Mouse (Mus musculus): ENCODE data around the gene Sec14l3. TPM values are rescaled to one million over a fixed set of nuclear protein-coding genes. Genes with fewer than 3 reads are reported as not detected.

The Sec14l3 gene
- polyA plus RNA-seq, 1 experiment = not detected

- TF ChIP-seq MYOD1 (IDR thresholded peaks at IDR 0.05; ENCODE audit: control insufficient read depth, insufficient read length, low read depth) (no peak), MAX (IDR thresholded peaks at IDR 0.05) (peak; percentile 66), USF1 (IDR thresholded peaks at IDR 0.05; ENCODE audit: low read depth) (no peak), CTCF (IDR thresholded peaks at IDR 0.05; ENCODE audit: control insufficient read depth, insufficient read depth, insufficient read length) (peak; percentile 47)
- Histone ChIP-seq H3K79me2 (ENCODE audit: control insufficient read depth, insufficient read depth) (no peaks in the 10 kb centered on the region), H3K4me3 (ENCODE audit: insufficient read depth, poor library complexity, severe bottlenecking) (no peak overlapping the region), H3ac (ENCODE audit: control insufficient read depth, insufficient read length, low read depth) (no peak overlapping the region), H3K36me3 (ENCODE audit: control insufficient read depth, insufficient read depth) (no peaks in the 10 kb centered on the region), H3K27me3 (ENCODE audit: control insufficient read depth, insufficient read depth, insufficient read length) (peaks cover 3% of the 10 kb centered on the region), H3K79me3 (ENCODE audit: low read depth) (no peaks in the 10 kb centered on the region)
These were observed 18.9 kb downstream of the Sec14l3 start for GRCm38 (mm10) chr11:4083316-4084078.

- Histone ChIP-seq H3K36me3 (ENCODE audit: control insufficient read depth, insufficient read depth) (no peaks in the 10 kb centered on the region), H3K27me3 (ENCODE audit: control insufficient read depth, insufficient read depth, insufficient read length) (no peaks in the 10 kb centered on the region), H3K79me3 (ENCODE audit: low read depth) (no peaks in the 10 kb centered on the region), H3K4me3 (ENCODE audit: insufficient read depth, poor library complexity, severe bottlenecking) (no peak overlapping the region), H3ac (ENCODE audit: control insufficient read depth, insufficient read length, low read depth) (no peak overlapping the region), H3K79me2 (ENCODE audit: control insufficient read depth, insufficient read depth) (no peaks in the 10 kb centered on the region)
- no peak for TF ChIP-seq MAX (IDR thresholded peaks at IDR 0.05)
- no peak for TF ChIP-seq CTCF (IDR thresholded peaks at IDR 0.05; ENCODE audit: control insufficient read depth, insufficient read depth, insufficient read length)
These were observed 21.6 kb downstream of the Sec14l3 start for GRCm38 (mm10) chr11:4086246-4086645.

GRCm38 (mm10) chr11:4087267-4087666 lies 22.6 kb downstream of the Sec14l3 start:
- no peak for TF ChIP-seq CEBPB (IDR thresholded peaks at IDR 0.05; ENCODE audit: low read depth)
- TF ChIP-seq MYOD1 (IDR thresholded peaks at IDR 0.05; ENCODE audit: control insufficient read depth, insufficient read length, low read depth) = no peak
- TF ChIP-seq USF1 (IDR thresholded peaks at IDR 0.05; ENCODE audit: low read depth) = no peak
- TF ChIP-seq MYOG (IDR thresholded peaks at IDR 0.05; ENCODE audit: control insufficient read depth, extremely low read depth, insufficient read length) = no peak
- TF ChIP-seq CTCF (IDR thresholded peaks at IDR 0.05; ENCODE audit: control insufficient read depth, insufficient read depth, insufficient read length) = no peak
- no peak for TF ChIP-seq MAX (IDR thresholded peaks at IDR 0.05)
- TF ChIP-seq FOSL1 (IDR thresholded peaks at IDR 0.05; ENCODE audit: insufficient read depth, low read length, poor library complexity, severe bottlenecking) = no peak

GRCm38 (mm10) chr11:4093459-4094377 lies 29.1 kb downstream of the Sec14l3 start:
- Histone ChIP-seq H3ac (ENCODE audit: control insufficient read depth, insufficient read length, low read depth) (no peak overlapping the region), H3K79me3 (ENCODE audit: low read depth) (no peaks in the 10 kb centered on the region), H3K4me3 (ENCODE audit: insufficient read depth, poor library complexity, severe bottlenecking) (no peak overlapping the region), H3K36me3 (ENCODE audit: control insufficient read depth, insufficient read depth) (no peaks in the 10 kb centered on the region), H3K79me2 (ENCODE audit: control insufficient read depth, insufficient read depth) (no peaks in the 10 kb centered on the region), H3K27me3 (ENCODE audit: control insufficient read depth, insufficient read depth, insufficient read length) (no peaks in the 10 kb centered on the region)
- no peak for TF ChIP-seq CEBPB (IDR thresholded peaks at IDR 0.05; ENCODE audit: low read depth)
- no peak for TF ChIP-seq MAX (IDR thresholded peaks at IDR 0.05)
- TF ChIP-seq USF1 (IDR thresholded peaks at IDR 0.05; ENCODE audit: low read depth) = no peak
- no peak for TF ChIP-seq MYOG (IDR thresholded peaks at IDR 0.05; ENCODE audit: control insufficient read depth, extremely low read depth, insufficient read length)
- TF ChIP-seq CTCF (IDR thresholded peaks at IDR 0.05; ENCODE audit: control insufficient read depth, insufficient read depth, insufficient read length) = no peak
- no peak for TF ChIP-seq FOSL1 (IDR thresholded peaks at IDR 0.05; ENCODE audit: insufficient read depth, low read length, poor library complexity, severe bottlenecking)
- no peak for TF ChIP-seq MYOD1 (IDR thresholded peaks at IDR 0.05; ENCODE audit: control insufficient read depth, insufficient read length, low read depth)

More at GRCm38 (mm10) chr11:4087267-4087666, 22.6 kb downstream of the Sec14l3 start:
- Histone ChIP-seq H3K79me3 (ENCODE audit: low read depth) (no peaks in the 10 kb centered on the region), H3K36me3 (ENCODE audit: control insufficient read depth, insufficient read depth) (no peaks in the 10 kb centered on the region), H3K79me2 (ENCODE audit: control insufficient read depth, insufficient read depth) (no peaks in the 10 kb centered on the region), H3ac (ENCODE audit: control insufficient read depth, insufficient read length, low read depth) (no peak overlapping the region), H3K27me3 (ENCODE audit: control insufficient read depth, insufficient read depth, insufficient read length) (no peaks in the 10 kb centered on the region), H3K4me3 (ENCODE audit: insufficient read depth, poor library complexity, severe bottlenecking) (no peak overlapping the region)

GRCm38 (mm10) chr11:4094378-4095170 lies 29.9 kb downstream of the Sec14l3 start:
- Histone ChIP-seq H3K79me3 (ENCODE audit: low read depth) (no peaks in the 10 kb centered on the region), H3K27me3 (ENCODE audit: control insufficient read depth, insufficient read depth, insufficient read length) (no peaks in the 10 kb centered on the region), H3K36me3 (ENCODE audit: control insufficient read depth, insufficient read depth) (no peaks in the 10 kb centered on the region), H3K79me2 (ENCODE audit: control insufficient read depth, insufficient read depth) (no peaks in the 10 kb centered on the region), H3ac (ENCODE audit: control insufficient read depth, insufficient read length, low read depth) (peak overlapping the region; percentile 53), H3K4me3 (ENCODE audit: insufficient read depth, poor library complexity, severe bottlenecking) (peak overlapping the region; percentile 34)
- TF ChIP-seq USF1 (IDR thresholded peaks at IDR 0.05; ENCODE audit: low read depth) = no peak
- TF ChIP-seq CTCF (IDR thresholded peaks at IDR 0.05; ENCODE audit: control insufficient read depth, insufficient read depth, insufficient read length) = peak; percentile 43

Measured in C2C12 (cell line).